Mouse (Mus musculus): ENCODE data around the gene Pacsin3. TPM values are rescaled to one million over a fixed set of nuclear protein-coding genes. Genes with fewer than 3 reads are reported as not detected.
"Not testable (repeated sequence)": the region's sequence is repeated elsewhere in the genome, so short reads cannot be mapped to it uniquely, and the experiment has no call there.

Pacsin3 gene
- polyA plus RNA-seq, 1 experiment = 18.0 TPM

GRCm38 (mm10) chr2:91229735-91230134 lies 26.0 kb upstream of the Pacsin3 start:
- TF ChIP-seq EP300 (IDR thresholded peaks at IDR 0.05; ENCODE audit: insufficient read depth, low read depth, low read length) = no peak
- no peak for TF ChIP-seq POLR2A (IDR thresholded peaks at IDR 0.05; ENCODE audit: insufficient read depth, low read length)
- TF ChIP-seq CTCF (IDR thresholded peaks at IDR 0.05; ENCODE audit: low read depth, low read length) = no peak
- Histone ChIP-seq H3K36me3 (ENCODE audit: control insufficient read depth, insufficient read depth, low read length, poor library complexity, severe bottlenecking) (peaks cover 2% of the 10 kb centered on the region; the same call in 1 of the 2 replicates), H3K4me3 (ENCODE audit: low read depth, low read length) (no peak overlapping the region), H3K4me1 (ENCODE audit: control insufficient read depth, insufficient read depth, low read length) (no peaks in the 10 kb centered on the region), H3K9me3 (replicated peaks; ENCODE audit: control insufficient read depth, insufficient read depth, low read length, poor library complexity, severe bottlenecking) (no peaks in the 10 kb centered on the region), H3K9ac (ENCODE audit: low read depth, poor library complexity, severe bottlenecking) (no peak overlapping the region), H3K27me3 (ENCODE audit: control insufficient read depth, insufficient read depth, low read length, poor library complexity, severe bottlenecking) (no peaks in the 10 kb centered on the region), H3K27ac (ENCODE audit: insufficient read depth, low read length) (no peak overlapping the region)

- H3K9me3 ChIP-seq (replicated peaks; ENCODE audit: control insufficient read depth, insufficient read depth, low read length, poor library complexity, severe bottlenecking) = no peaks in the 10 kb centered on the region
- TF ChIP-seq CTCF (IDR thresholded peaks at IDR 0.05; ENCODE audit: low read depth, low read length) (no peak), POLR2A (IDR thresholded peaks at IDR 0.05; ENCODE audit: insufficient read depth, low read length) (peak; percentile 78), EP300 (IDR thresholded peaks at IDR 0.05; ENCODE audit: insufficient read depth, low read depth, low read length) (0 out of 2 replicates have a peak, but pooled peaks have one; percentile 5)
- H3K27ac ChIP-seq (ENCODE audit: insufficient read depth, low read length) = peak within 1 kb of the TSS; percentile 98
- H3K36me3 ChIP-seq (ENCODE audit: control insufficient read depth, insufficient read depth, low read length, poor library complexity, severe bottlenecking) = peaks cover 2% of the 10 kb centered on the region; the same call in 1 of the 2 replicates
- peak within 1 kb of the TSS; percentile 94 for H3K4me3 ChIP-seq (ENCODE audit: low read depth, low read length)
- H3K4me1 ChIP-seq (ENCODE audit: control insufficient read depth, insufficient read depth, low read length) = no peaks in the 10 kb centered on the region
- H3K27me3 ChIP-seq (ENCODE audit: control insufficient read depth, insufficient read depth, low read length, poor library complexity, severe bottlenecking) = no peaks in the 10 kb centered on the region
- H3K9ac ChIP-seq (ENCODE audit: low read depth, poor library complexity, severe bottlenecking) = peak within 1 kb of the TSS; percentile 60
These were observed 18.9 kb upstream of the Pacsin3 start, which contains the start of gene Ddb2 for GRCm38 (mm10) chr2:91236601-91237510. Gene Ddb2, minus strand, starts transcription at chr2:91236982.

- H3K4me3 ChIP-seq (ENCODE audit: low read depth, low read length) = peak overlapping the region; percentile 94
- not testable (repeated sequence) for H3K27me3 ChIP-seq (ENCODE audit: control insufficient read depth, insufficient read depth, low read length, poor library complexity, severe bottlenecking); H3K36me3 ChIP-seq (ENCODE audit: control insufficient read depth, insufficient read depth, low read length, poor library complexity, severe bottlenecking); H3K9me3 ChIP-seq (replicated peaks; ENCODE audit: control insufficient read depth, insufficient read depth, low read length, poor library complexity, severe bottlenecking); H3K4me1 ChIP-seq (ENCODE audit: control insufficient read depth, insufficient read depth, low read length)
- peak overlapping the region; percentile 98 for H3K27ac ChIP-seq (ENCODE audit: insufficient read depth, low read length)
- H3K9ac ChIP-seq (ENCODE audit: low read depth, poor library complexity, severe bottlenecking) = peak overlapping the region; percentile 60
- peak; percentile 8 for TF ChIP-seq CTCF (IDR thresholded peaks at IDR 0.05; ENCODE audit: low read depth, low read length)
These were observed 18.2 kb upstream of the Pacsin3 start for GRCm38 (mm10) chr2:91237511-91238080.

GRCm38 (mm10) chr2:91242547-91242946 lies 13.2 kb upstream of the Pacsin3 start:
- no peaks in the 10 kb centered on the region for H3K9me3 ChIP-seq (replicated peaks; ENCODE audit: control insufficient read depth, insufficient read depth, low read length, poor library complexity, severe bottlenecking)
- H3K9ac ChIP-seq (ENCODE audit: low read depth, poor library complexity, severe bottlenecking) = no peak overlapping the region
- no peaks in the 10 kb centered on the region for H3K36me3 ChIP-seq (ENCODE audit: control insufficient read depth, insufficient read depth, low read length, poor library complexity, severe bottlenecking)
- H3K4me3 ChIP-seq (ENCODE audit: low read depth, low read length) = no peak overlapping the region
- no peak for TF ChIP-seq POLR2A (IDR thresholded peaks at IDR 0.05; ENCODE audit: insufficient read depth, low read length)
- TF ChIP-seq EP300 (IDR thresholded peaks at IDR 0.05; ENCODE audit: insufficient read depth, low read depth, low read length) = no peak
- TF ChIP-seq CTCF (IDR thresholded peaks at IDR 0.05; ENCODE audit: low read depth, low read length) = no peak
- no peaks in the 10 kb centered on the region for H3K27me3 ChIP-seq (ENCODE audit: control insufficient read depth, insufficient read depth, low read length, poor library complexity, severe bottlenecking)
- no peak overlapping the region for H3K27ac ChIP-seq (ENCODE audit: insufficient read depth, low read length)
- H3K4me1 ChIP-seq (ENCODE audit: control insufficient read depth, insufficient read depth, low read length) = no peaks in the 10 kb centered on the region

GRCm38 (mm10) chr2:91243416-91243815 lies 12.3 kb upstream of the Pacsin3 start:
- H3K27ac ChIP-seq (ENCODE audit: insufficient read depth, low read length) = no peak overlapping the region
- no peaks in the 10 kb centered on the region for H3K36me3 ChIP-seq (ENCODE audit: control insufficient read depth, insufficient read depth, low read length, poor library complexity, severe bottlenecking)
- no peak for TF ChIP-seq EP300 (IDR thresholded peaks at IDR 0.05; ENCODE audit: insufficient read depth, low read depth, low read length)
- TF ChIP-seq POLR2A (IDR thresholded peaks at IDR 0.05; ENCODE audit: insufficient read depth, low read length) = no peak
- TF ChIP-seq CTCF (IDR thresholded peaks at IDR 0.05; ENCODE audit: low read depth, low read length) = no peak

More at GRCm38 (mm10) chr2:91243416-91243815, 12.3 kb upstream of the Pacsin3 start:
- H3K4me1 ChIP-seq (ENCODE audit: control insufficient read depth, insufficient read depth, low read length) = no peaks in the 10 kb centered on the region
- H3K4me3 ChIP-seq (ENCODE audit: low read depth, low read length) = no peak overlapping the region
- no peaks in the 10 kb centered on the region for H3K27me3 ChIP-seq (ENCODE audit: control insufficient read depth, insufficient read depth, low read length, poor library complexity, severe bottlenecking)
- no peaks in the 10 kb centered on the region for H3K9me3 ChIP-seq (replicated peaks; ENCODE audit: control insufficient read depth, insufficient read depth, low read length, poor library complexity, severe bottlenecking)
- H3K9ac ChIP-seq (ENCODE audit: low read depth, poor library complexity, severe bottlenecking) = no peak overlapping the region

All from ES-Bruce4 (cell line).